ENCODE assay signal across 9 mouse cellular contexts in genomic region chr12:84653912-84654311, GRCm38 (mm10). TPM values are rescaled to one million over a fixed set of nuclear protein-coding genes. Genes with fewer than 3 reads are reported as not detected.
DNase-seq lines count a peak whose midpoint lies in the region; ATAC-seq and TF ChIP-seq lines count a peak whose summit lies in the region.
"Had no signal": no experiment of that assay in that cellular context is flagged by ENCODE, and none has a peak within 500 bp of the region (broad histone marks: within the 10 kb centered on the region; RNA-seq: fewer than 3 reads in every experiment).

No protein-coding gene starts in this region.

- peak; percentile 98 for TF ChIP-seq CTCF in hindbrain, postnatal 0 days (IDR thresholded peaks at IDR 0.05; ENCODE audit: low read depth)

- no peak overlapping the region for H3K4me3 ChIP-seq in hindbrain, postnatal 0 days (ENCODE audit: low read length)
- H3K4me3 ChIP-seq in limb, embryonic 14.5 days (replicated peaks; ENCODE audit: low read length) = no peak overlapping the region
- H3K4me3 ChIP-seq: neural tube, embryonic 12.5 days had no signal

- peak; percentile 26 for DNase-seq in ovary, postnatal 10 days (ENCODE audit: low spot score)
- DNase-seq in ovary, adult 18-20 months (ENCODE audit: low spot score) = no peak
- DNase-seq in adrenal gland, postnatal 36 days = peak; percentile 55 to 67
- peak; percentile 60 for DNase-seq in embryo, embryonic 9.5 days (ENCODE audit: extremely low spot score)
- peak; percentile 78 for DNase-seq in hindbrain, postnatal 0 days (ENCODE audit: low spot score)
- DNase-seq in limb, embryonic 14.5 days (ENCODE audit: low spot score) = peak; percentile 58
- DNase-seq in ovary, postnatal 36 days (ENCODE audit: low spot score) = peak; percentile 51
- DNase-seq in urinary bladder, postnatal 25 days (ENCODE audit: low spot score) = peak; percentile 48

- WGBS in hindbrain, postnatal 0 days = 9% methylated on average over 3 of the region's 3 CpGs
- 10% methylated on average over 3 of the region's 3 CpGs for WGBS in limb, embryonic 14.5 days

- H3K9me3 ChIP-seq in hindbrain, postnatal 0 days (ENCODE audit: low read length) = no peaks in the 10 kb centered on the region
- H3K9me3 ChIP-seq in limb, embryonic 14.5 days (ENCODE audit: control insufficient read depth, low read length) = no peaks in the 10 kb centered on the region
- H3K9me3 ChIP-seq: neural tube, embryonic 12.5 days had no signal

- no peak overlapping the region for H3K27ac ChIP-seq in hindbrain, postnatal 0 days
- no peak overlapping the region for H3K27ac ChIP-seq in limb, embryonic 14.5 days (replicated peaks; ENCODE audit: low read depth, low read length)
- H3K27ac ChIP-seq: neural tube, embryonic 12.5 days had no signal

- no peak overlapping the region for H3K9ac ChIP-seq in hindbrain, postnatal 0 days (replicated peaks; ENCODE audit: low read length)
- H3K9ac ChIP-seq in limb, embryonic 14.5 days (ENCODE audit: low read depth, low read length, severe bottlenecking) = no peak overlapping the region
- H3K9ac ChIP-seq: neural tube, embryonic 12.5 days had no signal

- ATAC-seq in hindbrain, postnatal 0 days = peak; percentile 69
- no peak for ATAC-seq in limb, embryonic 14.5 days (ENCODE audit: low FRiP score, low read depth)

- H3K4me1 ChIP-seq in hindbrain, postnatal 0 days (ENCODE audit: insufficient read depth, low read length) = no peaks in the 10 kb centered on the region
- no peaks in the 10 kb centered on the region for H3K4me1 ChIP-seq in limb, embryonic 14.5 days (ENCODE audit: control insufficient read depth, insufficient read depth, low read length)
- H3K4me1 ChIP-seq: neural tube, embryonic 12.5 days had no signal

- TF ChIP-seq POLR2A in limb, embryonic 14.5 days (IDR thresholded peaks at IDR 0.05; ENCODE audit: borderline replicate concordance, extremely low read depth, insufficient read depth, insufficient read length) = no peak

- H3K27me3 ChIP-seq in hindbrain, postnatal 0 days (ENCODE audit: insufficient read depth, low read length) = no peaks in the 10 kb centered on the region
- no peaks in the 10 kb centered on the region for H3K27me3 ChIP-seq in limb, embryonic 14.5 days (ENCODE audit: control insufficient read depth, insufficient read depth, low read length)
- H3K27me3 ChIP-seq: neural tube, embryonic 12.5 days had no signal

- no peak overlapping the region for H3K4me2 ChIP-seq in hindbrain, postnatal 0 days (ENCODE audit: low read depth, low read length)
- H3K4me2 ChIP-seq in limb, embryonic 14.5 days (replicated peaks; ENCODE audit: low read depth, low read length, severe bottlenecking) = no peak overlapping the region
- H3K4me2 ChIP-seq: neural tube, embryonic 12.5 days had no signal

- H3K36me3 ChIP-seq in hindbrain, postnatal 0 days (ENCODE audit: insufficient read depth, low read length) = no peaks in the 10 kb centered on the region
- H3K36me3 ChIP-seq in limb, embryonic 14.5 days (ENCODE audit: control insufficient read depth, insufficient read depth, low read length) = no peaks in the 10 kb centered on the region
- H3K36me3 ChIP-seq: neural tube, embryonic 12.5 days had no signal

RNA-seq across cellular contexts. Expression of gene Vrtn, which starts 13.1 kb away (rescaled TPM):
- not detected for total RNA-seq in adrenal gland, postnatal 36 days (2021)
- not detected in 2 replicates for total RNA-seq in hindbrain, postnatal 0 days (2014; rRNA removed)
- polyA plus RNA-seq in hindbrain, postnatal 0 days (2015; fragmentation: Nextera tagmentation; extraction: Ambion mirVana) = not detected in 2 replicates
- 0.04 and 0.06 TPM in 2 replicates for polyA plus RNA-seq in limb, embryonic 14.5 days (2012; rRNA removed)
- not detected in 2 replicates for polyA plus RNA-seq in limb, embryonic 14.5 days (2014; fragmentation: Nextera tagmentation; extraction: Ambion mirVana)
- polyA plus RNA-seq: neural tube, embryonic 12.5 days had no signal

RNA-seq across cellular contexts. Expression of gene Abcd4, which starts 36.7 kb away (rescaled TPM):
- 10 to 100 TPM; 15.2 to 15.6 TPM for total RNA-seq in adrenal gland, postnatal 36 days (2021)
- total RNA-seq in hindbrain, postnatal 0 days (2014; rRNA removed) = 7.5 and 12.3 TPM in 2 replicates
- 9.2 and 10.9 TPM in 2 replicates for polyA plus RNA-seq in hindbrain, postnatal 0 days (2015; fragmentation: Nextera tagmentation; extraction: Ambion mirVana)
- 32.3 and 37.9 TPM in 2 replicates for polyA plus RNA-seq in limb, embryonic 14.5 days (2012; rRNA removed)
- 11.5 and 12.5 TPM in 2 replicates for polyA plus RNA-seq in limb, embryonic 14.5 days (2014; fragmentation: Nextera tagmentation; extraction: Ambion mirVana)

RNA-seq across cellular contexts. Expression of gene Syndig1l, which starts 44.7 kb away (rescaled TPM):
- total RNA-seq in adrenal gland, postnatal 36 days (2021) = not detected
- total RNA-seq in hindbrain, postnatal 0 days (2014; rRNA removed) = 19.6 and 23.4 TPM in 2 replicates
- polyA plus RNA-seq in hindbrain, postnatal 0 days (2015; fragmentation: Nextera tagmentation; extraction: Ambion mirVana) = 9.9 and 12.2 TPM in 2 replicates
- 0.03 TPM in 1 of 2 replicates, not detected in the other for polyA plus RNA-seq in limb, embryonic 14.5 days (2012; rRNA removed)
- not detected in 2 replicates for polyA plus RNA-seq in limb, embryonic 14.5 days (2014; fragmentation: Nextera tagmentation; extraction: Ambion mirVana)

Comparison
In these comparisons a context has a peak if more than half of its experiments do, and no peak if none do; other contexts are left out.
1. RNA of gene Syndig1l, which starts 44.7 kb away (total RNA-seq): 19.6 to 23.4 TPM in hindbrain, postnatal 0 days; not detected in adrenal gland, postnatal 36 days; every median in the first group is over 10 times any median in the second.